Mouse (Mus musculus): ENCODE measurements at regions not wholly inside any gene's neighbourhood (a gene's known extent, or its start where the extent isn't known, plus 50 kb on each side); places are given as distances from the start of the nearest gene placed in this dataset.
A peak's percentile ranks its signal among the peaks of the same experiment; 100 is the strongest.

- TF ChIP-seq POLR2A (IDR thresholded peaks at IDR 0.05; ENCODE audit: borderline replicate concordance, low read depth, low read length), result no peak
- no peak for TF ChIP-seq CTCF (IDR thresholded peaks at IDR 0.05; ENCODE audit: low read depth, low read length)
- Histone ChIP-seq H3K4me1 (ENCODE audit: control insufficient read depth, insufficient read depth, low read length) (no peaks in the 10 kb centered on the region), H3K27ac (ENCODE audit: insufficient read depth, low read depth, low read length) (no peak overlapping the region), H3K4me3 (ENCODE audit: insufficient read depth, low read length) (no peak overlapping the region)
Observed at GRCm38 (mm10) chr1:126971777-126972421, 141.3 kb upstream of the Nckap5 start.

- H3K4me3 ChIP-seq (ENCODE audit: insufficient read depth, low read length), result no peak overlapping the region
- H3K27ac ChIP-seq (ENCODE audit: insufficient read depth, low read depth, low read length), result no peak overlapping the region
- H3K4me1 ChIP-seq (ENCODE audit: control insufficient read depth, insufficient read depth, low read length), result no peaks in the 10 kb centered on the region
- TF ChIP-seq CTCF (IDR thresholded peaks at IDR 0.05; ENCODE audit: low read depth, low read length) (no peak), POLR2A (IDR thresholded peaks at IDR 0.05; ENCODE audit: borderline replicate concordance, low read depth, low read length) (no peak)
Observed at GRCm38 (mm10) chr1:126971118-126971517, 140.5 kb upstream of the Nckap5 start.

- no peaks in the 10 kb centered on the region for H3K4me1 ChIP-seq (ENCODE audit: control insufficient read depth, insufficient read depth, low read length)
- no peak overlapping the region for H3K27ac ChIP-seq (ENCODE audit: insufficient read depth, low read depth, low read length)
- H3K4me3 ChIP-seq (ENCODE audit: insufficient read depth, low read length), result no peak overlapping the region
- no peak for TF ChIP-seq POLR2A (IDR thresholded peaks at IDR 0.05; ENCODE audit: borderline replicate concordance, low read depth, low read length)
- no peak for TF ChIP-seq CTCF (IDR thresholded peaks at IDR 0.05; ENCODE audit: low read depth, low read length)
Observed at GRCm38 (mm10) chr1:126966394-126966793, 135.8 kb upstream of the Nckap5 start.

- H3K4me3 ChIP-seq (ENCODE audit: insufficient read depth, low read length), result no peak overlapping the region
- H3K27ac ChIP-seq (ENCODE audit: insufficient read depth, low read depth, low read length), result no peak overlapping the region
- no peaks in the 10 kb centered on the region for H3K4me1 ChIP-seq (ENCODE audit: control insufficient read depth, insufficient read depth, low read length)
- TF ChIP-seq CTCF (IDR thresholded peaks at IDR 0.05; ENCODE audit: low read depth, low read length), result no peak
- no peak for TF ChIP-seq POLR2A (IDR thresholded peaks at IDR 0.05; ENCODE audit: borderline replicate concordance, low read depth, low read length)
Observed at GRCm38 (mm10) chr1:126955839-126956720, 125.5 kb upstream of the Nckap5 start.

- Histone ChIP-seq H3K4me1 (ENCODE audit: control insufficient read depth, insufficient read depth, low read length) (no peaks in the 10 kb centered on the region), H3K27ac (ENCODE audit: insufficient read depth, low read depth, low read length) (no peak overlapping the region)
Observed at GRCm38 (mm10) chr1:126947860-126948259, 117.3 kb upstream of the Nckap5 start.

GRCm38 (mm10) chr1:126932658-126933057 lies 102.1 kb upstream of the Nckap5 start:
- no peaks in the 10 kb centered on the region for H3K4me1 ChIP-seq (ENCODE audit: control insufficient read depth, insufficient read depth, low read length)

More at GRCm38 (mm10) chr1:126947860-126948259, 117.3 kb upstream of the Nckap5 start:
- TF ChIP-seq CTCF (IDR thresholded peaks at IDR 0.05; ENCODE audit: low read depth, low read length), result no peak
- TF ChIP-seq POLR2A (IDR thresholded peaks at IDR 0.05; ENCODE audit: borderline replicate concordance, low read depth, low read length), result no peak
- H3K4me3 ChIP-seq (ENCODE audit: insufficient read depth, low read length), result no peak overlapping the region

GRCm38 (mm10) chr1:126931754-126932153 lies 101.2 kb upstream of the Nckap5 start:
- TF ChIP-seq POLR2A (IDR thresholded peaks at IDR 0.05; ENCODE audit: borderline replicate concordance, low read depth, low read length) (no peak), CTCF (IDR thresholded peaks at IDR 0.05; ENCODE audit: low read depth, low read length) (peak; percentile 69)
- Histone ChIP-seq H3K4me3 (ENCODE audit: insufficient read depth, low read length) (no peak overlapping the region), H3K4me1 (ENCODE audit: control insufficient read depth, insufficient read depth, low read length) (no peaks in the 10 kb centered on the region), H3K27ac (ENCODE audit: insufficient read depth, low read depth, low read length) (no peak overlapping the region)

More at GRCm38 (mm10) chr1:126932658-126933057, 102.1 kb upstream of the Nckap5 start:
- no peak for TF ChIP-seq POLR2A (IDR thresholded peaks at IDR 0.05; ENCODE audit: borderline replicate concordance, low read depth, low read length)
- no peak for TF ChIP-seq CTCF (IDR thresholded peaks at IDR 0.05; ENCODE audit: low read depth, low read length)
- H3K4me3 ChIP-seq (ENCODE audit: insufficient read depth, low read length), result no peak overlapping the region
- H3K27ac ChIP-seq (ENCODE audit: insufficient read depth, low read depth, low read length), result no peak overlapping the region

- TF ChIP-seq POLR2A (IDR thresholded peaks at IDR 0.05; ENCODE audit: borderline replicate concordance, low read depth, low read length), result no peak
- no peak for TF ChIP-seq CTCF (IDR thresholded peaks at IDR 0.05; ENCODE audit: low read depth, low read length)
Observed at GRCm38 (mm10) chr1:126931093-126931492, 100.5 kb upstream of the Nckap5 start.

GRCm38 (mm10) chr1:126930611-126931010 lies 100.0 kb upstream of the Nckap5 start:
- Histone ChIP-seq H3K27ac (ENCODE audit: insufficient read depth, low read depth, low read length) (no peak overlapping the region), H3K4me3 (ENCODE audit: insufficient read depth, low read length) (no peak overlapping the region), H3K4me1 (ENCODE audit: control insufficient read depth, insufficient read depth, low read length) (no peaks in the 10 kb centered on the region)
- TF ChIP-seq CTCF (IDR thresholded peaks at IDR 0.05; ENCODE audit: low read depth, low read length) (no peak), POLR2A (IDR thresholded peaks at IDR 0.05; ENCODE audit: borderline replicate concordance, low read depth, low read length) (no peak)

More at GRCm38 (mm10) chr1:126931093-126931492, 100.5 kb upstream of the Nckap5 start:
- H3K4me3 ChIP-seq (ENCODE audit: insufficient read depth, low read length), result no peak overlapping the region
- H3K27ac ChIP-seq (ENCODE audit: insufficient read depth, low read depth, low read length), result no peak overlapping the region
- no peaks in the 10 kb centered on the region for H3K4me1 ChIP-seq (ENCODE audit: control insufficient read depth, insufficient read depth, low read length)

- no peak overlapping the region for H3K27ac ChIP-seq (ENCODE audit: insufficient read depth, low read depth, low read length)
- H3K4me3 ChIP-seq (ENCODE audit: insufficient read depth, low read length), result no peak overlapping the region
- no peaks in the 10 kb centered on the region for H3K4me1 ChIP-seq (ENCODE audit: control insufficient read depth, insufficient read depth, low read length)
- TF ChIP-seq CTCF (IDR thresholded peaks at IDR 0.05; ENCODE audit: low read depth, low read length), result no peak
- no peak for TF ChIP-seq POLR2A (IDR thresholded peaks at IDR 0.05; ENCODE audit: borderline replicate concordance, low read depth, low read length)
Observed at GRCm38 (mm10) chr1:126929666-126930065, 99.1 kb upstream of the Nckap5 start.
